Mouse (Mus musculus): Measurements from ENCODE around the gene Gm49353.

GRCm38 (mm10) chr10:29198642-29199041 lies at the start of gene Gm49353:
- TF ChIP-seq POLR2A (IDR thresholded peaks at IDR 0.05; ENCODE audit: low read depth, low read length) (no peak), CTCF (IDR thresholded peaks at IDR 0.05; ENCODE audit: extremely low read depth, insufficient read depth, insufficient read length, insufficient replicate concordance) (no peak)
